Mouse (Mus musculus): ENCODE measurements around the gene Magi1.

The Magi1 gene

DNA sequence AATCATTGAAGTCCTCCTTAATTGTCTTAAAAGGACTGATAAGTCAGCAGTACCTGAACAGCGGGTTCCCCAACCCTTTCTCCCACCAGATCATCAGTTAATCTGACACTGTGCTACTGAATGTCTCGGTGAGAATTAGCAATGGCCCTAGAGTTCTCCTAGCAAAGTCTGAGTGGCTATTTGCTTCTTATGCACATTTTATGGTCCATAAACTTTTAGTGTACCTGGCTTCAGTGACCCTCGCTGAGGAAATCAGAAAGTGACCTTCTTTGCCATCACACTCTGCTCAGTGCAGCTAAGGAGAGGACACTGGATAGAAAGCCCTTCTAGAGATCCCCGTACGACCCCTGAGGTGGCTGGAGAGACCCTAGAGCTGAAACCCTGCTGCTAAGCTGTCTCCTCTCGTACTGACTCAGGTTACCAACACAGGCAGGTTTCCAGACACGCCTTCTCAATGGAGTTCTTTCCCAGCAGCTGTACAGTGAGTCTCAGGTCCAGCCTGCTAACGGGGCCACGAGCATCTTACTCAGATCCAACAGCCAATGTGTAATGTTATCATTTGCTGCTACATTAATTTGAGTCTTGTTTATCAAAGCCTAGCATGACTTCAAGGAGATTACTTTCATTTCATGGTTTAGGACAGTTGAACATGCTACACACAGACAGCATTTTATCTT, 461.4 kb downstream of the Magi1 start:
- DNase-seq (ENCODE audit: low spot score in 2 of 2), result no peak

DNA sequence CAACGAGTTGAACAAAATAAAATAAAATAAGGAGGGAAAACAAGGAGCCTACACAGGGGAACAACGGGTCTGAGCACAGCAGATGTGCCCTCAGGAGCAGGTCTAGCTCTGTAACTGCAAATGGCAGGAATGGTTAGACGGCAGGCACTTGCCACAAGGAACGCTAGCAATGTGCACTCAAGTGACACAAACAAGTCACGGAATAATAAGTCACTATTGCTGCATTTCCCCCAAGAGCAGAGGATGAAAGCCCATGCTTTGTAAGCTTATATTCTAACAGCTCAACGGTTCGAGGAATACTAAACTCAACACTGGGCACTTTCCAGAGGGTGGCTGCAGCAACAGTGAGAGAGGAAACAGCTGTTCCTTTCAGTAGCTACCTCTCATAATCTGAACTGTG, 462.2 kb downstream of the Magi1 start:
- no peak for DNase-seq (ENCODE audit: low spot score in 2 of 2)

DNA sequence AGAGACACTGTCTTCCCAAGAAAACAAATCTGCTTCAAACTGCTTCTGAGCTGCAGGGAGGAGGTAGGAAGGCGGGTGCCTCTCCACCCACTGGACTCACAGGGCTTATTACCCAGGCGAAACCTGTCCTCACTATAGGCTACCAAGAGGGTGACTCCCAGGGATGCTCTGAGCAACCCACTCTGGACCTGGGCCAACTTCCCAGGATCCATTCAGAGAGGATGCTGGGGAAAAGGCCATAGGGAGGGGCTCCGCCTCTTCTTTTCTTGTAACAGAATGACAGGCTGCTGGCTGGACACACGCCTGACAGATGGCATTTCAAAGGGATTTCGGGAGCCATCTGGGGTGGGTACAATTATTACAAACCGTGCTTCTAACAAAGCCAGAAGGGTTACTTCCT, 463.8 kb downstream of the Magi1 start:
- no peak for DNase-seq (ENCODE audit: low spot score in 2 of 2)

GRCm38 (mm10) chr6:93819282-93819681, 464.4 kb downstream of the Magi1 start:
- DNase-seq (ENCODE audit: low spot score in 2 of 2), result no peak

- no peak for DNase-seq (ENCODE audit: low spot score in 2 of 2)
Observed at GRCm38 (mm10) chr6:93818494-93818893, 465.2 kb downstream of the Magi1 start.

DNA sequence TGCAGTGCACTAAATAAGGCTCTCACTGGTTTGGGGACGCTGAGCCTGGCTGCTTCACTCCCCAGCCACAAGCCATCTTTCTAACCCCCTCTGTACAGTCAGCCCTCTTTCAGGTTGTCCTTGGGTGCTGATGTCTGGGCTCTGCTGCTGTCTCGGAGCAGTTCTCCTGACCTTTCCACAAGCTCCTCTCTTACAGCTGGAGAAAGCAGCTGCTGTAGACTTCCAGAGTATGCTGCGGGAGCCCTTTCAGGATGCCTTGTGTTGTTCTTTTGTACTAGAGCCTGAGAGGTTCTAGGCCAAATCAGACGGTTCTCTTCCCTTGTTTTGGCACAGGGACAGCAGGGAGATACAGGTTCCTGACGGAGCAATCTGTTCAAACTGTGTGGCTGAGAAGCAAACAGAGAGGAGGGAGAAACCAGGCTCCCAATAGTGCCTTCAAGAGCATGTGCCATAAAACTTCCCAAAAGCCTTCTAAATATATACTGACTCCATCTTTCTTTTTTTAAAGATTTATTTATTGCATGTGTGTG, 478.2 kb downstream of the Magi1 start:
- DNase-seq (ENCODE audit: low spot score in 2 of 2), result no peak

- DNase-seq (ENCODE audit: low spot score in 2 of 2), result no peak
Observed at GRCm38 (mm10) chr6:93802390-93802789, 481.3 kb downstream of the Magi1 start.

GRCm38 (mm10) chr6:93800465-93800864, 483.3 kb downstream of the Magi1 start:
- DNase-seq (ENCODE audit: low spot score in 2 of 2), result no peak

GRCm38 (mm10) chr6:93792309-93793215, 491.2 kb downstream of the Magi1 start:
- no peak for DNase-seq (ENCODE audit: low spot score in 2 of 2)

- DNase-seq (ENCODE audit: low spot score in 2 of 2), result no peak
Observed at GRCm38 (mm10) chr6:93789721-93790120, 494.0 kb downstream of the Magi1 start.

DNA sequence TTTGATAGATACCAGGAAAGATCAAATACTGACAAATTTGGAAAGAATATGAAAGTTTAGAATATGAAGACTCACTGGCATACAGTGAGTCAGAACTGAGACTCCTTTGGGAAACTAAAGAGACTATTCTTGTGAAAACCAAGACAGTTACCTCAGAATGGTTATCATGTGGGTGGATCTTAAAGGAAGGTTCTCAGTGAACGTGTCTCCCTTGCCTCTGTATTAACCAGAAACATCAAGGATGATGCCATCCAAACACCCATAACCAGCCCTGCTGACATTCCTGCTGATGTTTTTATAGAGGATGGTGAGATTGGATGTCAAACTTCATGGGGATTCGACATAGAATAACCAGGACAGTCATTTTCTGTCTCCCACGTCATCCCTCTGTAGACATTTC, 496.7 kb downstream of the Magi1 start:
- no peak for DNase-seq (ENCODE audit: low spot score in 2 of 2)

- DNase-seq (ENCODE audit: low spot score in 2 of 2), result no peak
Observed at GRCm38 (mm10) chr6:93786220-93786619, 497.5 kb downstream of the Magi1 start.

- DNase-seq (ENCODE audit: low spot score in 2 of 2), result no peak
Observed at GRCm38 (mm10) chr6:93771081-93771480, 512.6 kb downstream of the Magi1 start.

- DNase-seq (ENCODE audit: low spot score in 2 of 2), result no peak
Observed at GRCm38 (mm10) chr6:93770283-93771025, 513.3 kb downstream of the Magi1 start.

DNA sequence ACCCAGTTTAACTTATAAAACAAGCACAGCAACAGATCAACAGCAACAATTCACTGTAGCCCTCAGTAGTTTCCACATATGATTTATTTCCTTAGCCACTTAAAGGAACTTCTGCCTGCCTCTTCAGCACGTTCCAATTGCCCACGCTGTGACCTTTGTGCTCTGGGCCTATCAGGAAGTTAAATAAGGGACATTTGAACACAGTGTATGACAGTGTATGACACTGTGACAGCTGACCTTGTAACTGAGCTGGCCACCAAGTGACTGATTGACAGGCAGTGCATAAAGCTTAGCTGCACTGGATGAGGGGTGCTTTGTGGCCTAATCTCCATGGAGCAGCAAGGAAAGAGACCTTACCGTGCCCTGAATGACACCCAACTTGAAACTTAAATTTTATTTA, 525.6 kb downstream of the Magi1 start:
- DNase-seq (ENCODE audit: low spot score in 2 of 2), result no peak

- peak; percentile 72 to 81 for DNase-seq (ENCODE audit: low spot score in 2 of 2)
Observed at GRCm38 (mm10) chr6:93757353-93758087, 526.2 kb downstream of the Magi1 start.

- no peak for DNase-seq (ENCODE audit: low spot score in 2 of 2)
Observed at GRCm38 (mm10) chr6:93743145-93743544, 540.6 kb downstream of the Magi1 start.

GRCm38 (mm10) chr6:93739786-93740185, 543.9 kb downstream of the Magi1 start:
- no peak for DNase-seq (ENCODE audit: low spot score in 2 of 2)

DNA sequence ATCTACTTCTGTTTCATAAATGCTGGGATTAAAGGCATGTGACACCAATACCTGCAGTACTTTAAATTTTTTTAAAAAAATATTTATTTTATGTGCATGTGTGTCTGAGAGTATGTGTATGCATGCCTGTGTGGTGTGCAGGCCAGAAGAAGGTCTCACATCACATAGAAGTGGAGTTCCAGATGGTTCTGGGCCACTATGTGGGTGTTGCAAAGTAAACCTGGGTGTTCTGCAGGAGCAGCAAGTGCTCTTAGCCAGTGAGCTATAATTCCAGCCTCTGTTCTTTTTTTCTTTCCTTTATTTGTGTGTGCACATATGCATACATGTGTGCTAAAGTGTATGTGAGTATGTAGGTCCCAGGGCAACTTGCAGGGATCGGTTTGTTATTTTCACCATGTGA, 546.6 kb downstream of the Magi1 start:
- DNase-seq (ENCODE audit: low spot score in 2 of 2), result no peak

DNA sequence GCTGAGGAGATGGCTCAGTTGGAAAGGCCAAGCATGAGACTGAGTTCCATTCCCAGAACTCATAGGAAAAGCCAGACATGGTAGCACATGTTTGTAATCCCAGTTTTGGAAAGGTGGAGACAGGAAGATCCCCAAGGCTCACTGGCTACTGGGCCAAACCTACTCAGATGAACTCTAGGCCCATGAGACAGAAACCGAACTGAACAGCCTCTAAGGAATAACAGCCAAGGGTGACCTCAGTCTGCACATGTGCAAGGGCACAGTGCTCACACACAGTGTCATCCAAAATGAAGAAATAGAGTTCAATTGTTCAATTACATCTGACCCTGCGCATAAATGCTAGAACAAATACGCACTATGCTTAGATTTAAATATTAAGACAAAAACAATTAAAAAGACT, 547.6 kb downstream of the Magi1 start:
- no peak for DNase-seq (ENCODE audit: low spot score in 2 of 2)

GRCm38 (mm10) chr6:93733800-93734199, 549.9 kb downstream of the Magi1 start:
- DNase-seq (ENCODE audit: low spot score in 2 of 2), result no peak

All from urinary bladder, postnatal 4 days (tissue).